Mouse (Mus musculus): Measurements from ENCODE around the gene Hipk4.

Hipk4 gene

DNA sequence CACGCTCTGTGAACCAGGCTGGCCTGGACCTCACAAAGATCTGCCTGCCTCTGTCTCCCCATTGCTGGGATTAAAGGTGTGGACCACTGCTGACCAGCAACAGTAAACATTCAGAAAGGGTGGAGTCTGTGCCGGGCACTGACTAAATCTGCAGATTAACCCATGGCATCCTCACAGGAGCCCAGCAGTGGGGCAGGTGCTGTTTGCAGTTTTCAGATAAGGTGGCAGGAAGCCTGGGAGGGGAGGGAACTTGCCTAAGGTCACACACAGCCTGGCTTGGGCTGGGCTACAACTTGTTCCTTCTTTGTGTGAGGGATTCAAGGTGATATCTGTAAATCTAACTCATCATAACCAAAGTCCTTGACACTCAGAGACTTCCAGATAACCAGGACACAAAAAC, 17.5 kb downstream of the Hipk4 start:
- in situ Hi-C loops (cut with MboI) = no loop called here

DNA sequence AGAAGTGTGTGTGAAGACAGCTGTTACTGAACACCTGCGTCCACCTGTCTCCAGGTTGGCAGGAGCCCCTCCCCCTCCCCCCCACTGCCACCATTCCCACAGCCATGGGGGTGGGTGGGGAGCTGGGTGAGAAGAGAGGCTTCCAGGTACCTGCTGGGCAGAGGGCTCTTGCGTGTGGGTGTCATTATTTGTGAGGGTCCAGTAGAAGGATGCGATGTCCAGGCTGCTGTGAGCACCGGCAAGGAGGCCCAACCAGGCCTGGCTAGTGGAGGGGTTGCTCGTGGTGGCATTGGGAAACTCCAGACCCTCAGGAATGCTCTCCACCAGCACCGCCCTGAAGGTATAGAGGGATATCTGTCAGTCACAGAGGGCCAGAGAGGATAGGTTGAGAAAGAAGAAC, 17.9 kb downstream of the Hipk4 start:
- in situ Hi-C loops (cut with MboI) = no loop called here

DNA sequence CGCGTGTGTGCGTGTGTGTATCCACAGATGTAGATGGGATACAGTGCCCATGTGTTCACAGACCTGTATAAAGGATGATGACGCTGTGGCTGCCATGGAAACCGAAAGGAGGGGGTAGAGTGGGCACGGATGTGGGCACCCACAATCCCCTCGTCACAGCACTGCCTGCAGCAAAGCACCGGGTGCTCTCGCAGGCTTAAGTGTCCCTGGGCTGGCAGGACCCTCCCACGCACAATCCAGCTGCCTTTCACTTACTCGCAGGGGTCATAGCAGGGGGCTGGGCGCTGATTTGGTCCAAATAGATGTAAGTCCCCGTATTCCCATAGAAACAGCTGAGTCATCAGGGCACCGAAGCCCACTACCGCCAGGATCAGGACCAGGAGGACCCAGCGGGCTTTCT, 18.4 kb downstream of the Hipk4 start:
- in situ Hi-C loops (cut with MboI) = no loop called here

DNA sequence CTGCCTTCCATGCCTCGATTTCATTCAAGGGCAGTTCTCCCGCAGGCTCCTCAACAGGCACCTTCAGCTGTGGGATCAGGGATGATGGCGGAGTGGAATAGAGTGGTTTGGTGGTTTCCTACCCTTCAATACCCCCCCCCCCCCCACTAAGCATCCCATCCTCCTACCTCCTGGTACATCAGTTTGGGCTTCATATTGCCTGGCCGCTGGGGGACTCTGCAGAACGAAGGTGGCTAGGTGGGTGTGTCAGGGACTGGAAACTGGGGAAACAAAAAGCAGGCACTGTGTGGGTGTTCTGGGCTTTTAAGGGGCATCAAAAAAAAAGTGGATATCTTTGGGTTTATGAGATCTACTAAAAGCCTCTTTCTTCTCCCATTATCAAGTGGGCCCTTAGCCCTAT, 18.9 kb downstream of the Hipk4 start:
- in situ Hi-C loops (cut with MboI) = no loop called here

DNA sequence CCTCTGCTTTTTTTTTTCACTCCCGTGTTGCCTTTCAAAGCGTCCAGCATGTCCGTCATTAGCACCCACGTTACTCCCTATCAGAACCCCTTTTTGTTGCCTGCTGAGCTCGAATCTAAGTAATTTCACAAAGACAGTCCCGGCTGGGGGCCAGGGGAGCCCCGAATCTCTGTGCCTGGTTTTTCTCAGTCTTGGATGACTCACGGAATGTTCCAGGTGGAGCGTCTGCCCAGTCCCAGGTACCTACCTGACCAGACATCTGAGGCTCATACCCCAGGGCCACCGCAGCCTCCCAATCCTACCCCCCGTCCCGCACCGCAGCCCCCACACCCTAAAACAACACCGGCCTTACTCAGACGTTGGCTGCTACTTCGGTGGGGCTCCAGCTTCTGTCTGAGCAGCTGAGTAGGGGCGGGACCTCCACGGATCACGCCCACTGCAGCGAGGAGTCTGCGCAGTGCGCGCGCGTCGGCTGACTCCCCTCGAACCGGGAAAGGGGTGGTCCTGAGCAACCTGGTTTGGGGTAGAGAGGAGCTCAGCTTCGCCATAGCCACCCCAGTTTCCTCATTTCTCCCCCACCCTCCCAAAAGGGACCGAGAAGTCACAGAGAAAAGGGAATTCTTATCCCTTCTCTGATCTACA, 19.4 kb downstream of the Hipk4 start:
- in situ Hi-C loops (cut with MboI) = no loop called here

DNA sequence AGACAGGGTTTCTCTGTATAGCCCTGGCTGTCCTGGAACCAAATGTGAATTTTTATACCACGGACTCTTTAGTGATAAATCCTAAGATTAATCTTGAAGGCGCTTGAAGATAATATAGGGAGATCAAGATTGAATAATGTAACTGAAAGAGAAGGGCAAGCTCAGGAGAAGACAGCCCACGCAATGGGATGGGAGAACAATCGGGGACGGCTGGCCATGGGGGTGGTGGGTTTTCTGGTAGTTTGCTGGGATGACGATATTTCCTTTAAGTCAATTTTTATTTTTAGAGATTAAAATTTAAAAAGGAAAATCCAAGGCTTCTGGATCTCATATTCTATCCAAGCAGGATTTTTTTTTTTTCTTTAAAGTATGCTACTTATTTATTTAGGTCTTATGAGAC, 20.0 kb downstream of the Hipk4 start:
- in situ Hi-C loops (cut with MboI) = no loop called here

DNA sequence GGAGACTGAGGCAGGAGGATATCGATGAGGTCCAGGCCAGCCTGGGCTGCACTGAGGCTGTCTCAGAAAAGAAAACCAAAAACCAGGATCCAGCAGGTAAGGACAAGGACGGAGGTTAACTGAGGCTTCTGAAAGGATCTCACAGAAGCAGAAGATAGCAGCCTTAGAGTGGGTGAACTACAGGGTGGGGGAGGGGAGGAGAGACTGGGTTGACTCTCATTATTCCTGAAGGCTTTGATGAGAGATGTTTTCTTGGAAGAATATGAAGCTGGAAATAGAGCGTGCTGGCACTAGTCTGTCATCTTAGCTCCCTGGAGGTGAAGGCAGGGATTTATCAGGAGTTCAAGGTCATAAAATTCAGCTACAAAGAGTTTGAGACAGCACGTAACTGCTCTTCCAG, 20.8 kb downstream of the Hipk4 start:
- in situ Hi-C loops (cut with MboI) = no loop called here

DNA sequence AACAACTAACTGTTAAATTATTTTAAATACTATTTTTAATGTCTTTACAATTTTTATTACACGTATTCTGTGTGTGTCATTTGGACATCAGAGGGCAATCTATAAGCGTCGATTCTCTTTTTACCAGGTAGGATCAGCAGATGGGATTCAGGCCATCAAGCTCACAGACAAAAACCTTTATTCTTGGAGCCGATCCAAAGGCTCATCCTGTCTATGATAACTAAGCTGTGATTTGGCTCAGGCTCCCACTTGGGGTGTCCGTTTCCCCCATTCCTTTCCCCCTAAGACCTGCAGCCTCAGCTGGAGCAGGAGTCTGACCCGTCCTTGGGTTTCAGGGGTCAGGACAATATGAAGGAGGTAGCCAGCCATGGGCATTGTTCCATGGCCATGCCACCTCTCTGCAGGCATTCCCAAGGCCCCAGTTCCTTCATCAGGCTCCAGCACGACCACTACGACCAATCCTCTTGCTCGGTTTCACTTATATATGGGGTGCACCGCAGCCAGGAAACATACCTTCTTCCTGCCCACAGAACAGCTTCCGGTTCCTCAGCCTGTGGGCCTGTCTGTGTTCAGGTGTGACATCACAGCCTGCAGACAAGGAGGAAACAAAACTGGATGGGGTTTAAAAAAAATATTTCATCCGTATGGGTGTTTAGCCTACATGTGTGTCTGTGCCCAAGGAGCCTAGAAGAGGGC, 21.8 kb downstream of the Hipk4 start:
- in situ Hi-C loops (cut with MboI) = no loop called here

DNA sequence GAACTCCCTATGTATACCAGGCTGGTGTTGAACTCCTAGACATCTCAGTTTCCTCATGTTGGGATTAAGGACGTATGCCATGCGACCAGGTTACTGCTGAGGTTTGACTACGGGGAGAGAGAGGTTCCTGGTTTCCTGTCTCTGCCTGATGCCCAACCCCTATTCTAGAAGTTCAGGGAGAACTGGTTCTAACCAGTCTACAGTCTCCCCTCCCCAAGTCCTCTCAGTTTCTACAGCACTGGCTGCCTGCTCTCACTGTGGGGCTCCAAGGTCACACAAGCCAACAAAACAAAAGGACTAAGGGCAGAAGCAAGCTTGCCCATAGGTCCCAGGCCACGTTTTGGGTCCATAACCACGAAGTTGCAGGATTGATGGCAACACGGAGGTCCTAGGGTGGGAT, 26.5 kb downstream of the Hipk4 start:
- in situ Hi-C loops (cut with MboI) = no loop called here

DNA sequence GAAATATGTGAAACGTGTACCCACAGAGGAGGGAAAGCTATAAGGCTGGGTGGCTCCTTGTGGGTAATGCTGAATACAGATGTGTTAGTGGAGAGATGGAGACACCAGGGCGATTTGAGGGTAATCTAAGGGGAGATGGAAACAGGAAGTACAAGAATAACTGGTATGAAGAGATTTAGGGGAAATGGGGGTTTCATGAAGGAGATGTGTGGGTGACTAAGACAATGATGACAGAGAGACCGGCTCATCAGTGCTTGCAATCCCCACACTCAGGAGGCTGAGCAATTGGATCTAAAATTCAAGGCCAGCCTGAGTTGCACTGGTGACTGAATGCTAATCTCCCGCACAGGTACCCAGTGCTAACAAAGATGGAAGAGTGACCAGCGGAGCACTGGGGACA, 29.0 kb downstream of the Hipk4 start:
- in situ Hi-C loops (cut with MboI) = no loop called here

DNA sequence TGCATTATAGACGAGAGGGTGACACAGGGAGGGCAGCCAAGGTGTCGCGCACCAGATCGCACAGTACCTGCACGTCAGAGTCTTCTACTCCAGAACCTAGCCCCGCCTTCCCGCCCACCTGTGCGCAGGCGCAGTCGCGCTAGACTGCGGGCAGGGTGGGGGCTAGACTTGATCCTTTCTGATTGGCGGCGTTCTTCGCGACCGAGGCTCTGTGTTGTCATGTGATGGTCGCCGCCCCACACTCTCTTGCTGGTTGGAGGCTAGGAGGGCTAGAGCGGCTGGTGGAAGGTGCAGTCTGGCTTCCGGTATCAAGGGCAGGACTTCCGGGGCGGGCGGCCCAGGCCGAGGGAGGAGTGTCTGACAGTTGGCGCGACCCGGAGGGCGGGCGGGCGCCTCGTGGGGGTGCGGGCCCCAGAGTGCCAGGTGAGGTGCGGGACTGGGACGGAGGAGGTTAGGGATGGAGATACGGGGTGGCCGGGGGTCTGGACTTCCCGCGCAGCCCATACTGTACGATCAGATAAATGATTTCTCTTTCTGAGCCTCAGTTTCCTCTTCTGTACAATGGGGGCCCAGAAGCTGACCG, 30.0 kb downstream of the Hipk4 start, which contains the start of the genes Pld3 and 2310022A10Rik:
Pld3 (minus strand) TSS at position 288 of the 583 bp plus-strand sequence.
2310022A10Rik (plus strand) TSS at position 303 of the 583 bp plus-strand sequence.
- in situ Hi-C loops (cut with MboI) = no loop called here

DNA sequence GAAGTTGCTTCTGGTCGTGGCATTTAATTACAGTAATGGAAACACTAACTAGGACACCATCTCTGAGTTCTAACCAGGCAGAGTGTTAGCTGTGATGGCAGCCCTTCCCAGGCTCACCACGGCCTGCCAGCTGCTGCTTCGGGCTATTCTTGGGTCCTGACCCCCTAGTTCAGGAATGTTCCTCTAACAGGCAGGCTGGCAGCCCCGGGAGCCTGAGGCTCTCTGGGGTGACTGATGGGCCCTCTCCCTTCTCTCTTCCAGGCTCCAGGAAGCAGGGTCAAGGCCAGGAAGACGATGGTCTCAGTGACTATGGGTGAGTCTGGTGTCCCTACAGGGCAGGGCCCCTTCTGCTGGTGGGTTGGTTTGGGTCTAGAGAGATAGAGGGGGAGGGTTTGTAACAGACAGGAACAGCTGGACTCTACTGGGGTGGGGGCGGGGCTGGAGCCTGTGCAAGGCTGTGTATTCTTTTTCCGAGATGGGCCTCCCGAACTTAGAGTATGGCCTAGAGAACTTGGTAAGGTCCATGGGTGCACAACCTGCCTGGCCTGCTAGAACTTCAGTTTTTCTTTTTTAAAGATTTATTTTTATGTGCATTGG, 37.3 kb downstream of the Hipk4 start:
- in situ Hi-C loops (cut with MboI) = no loop called here

DNA sequence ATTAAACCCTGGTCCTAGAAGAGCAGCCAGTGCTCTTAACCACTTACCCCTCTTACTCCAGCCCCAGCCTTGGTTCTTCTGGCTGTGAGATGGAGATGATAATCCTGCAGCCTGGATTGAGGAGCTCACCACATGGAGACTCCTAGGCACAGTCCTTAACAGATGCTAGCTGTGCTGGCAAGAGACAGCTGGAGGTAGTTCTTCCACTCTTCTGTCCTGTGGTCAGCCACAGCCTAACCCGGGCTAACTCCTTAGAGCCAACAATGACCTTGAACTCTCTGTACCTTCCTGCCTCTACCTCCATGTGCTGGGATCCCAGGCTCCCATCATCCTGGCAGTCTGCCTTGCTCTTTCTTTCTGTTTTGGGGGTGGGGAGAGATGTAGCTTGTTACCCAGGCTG, 37.9 kb downstream of the Hipk4 start:
- in situ Hi-C loops (cut with MboI) = no loop called here

DNA sequence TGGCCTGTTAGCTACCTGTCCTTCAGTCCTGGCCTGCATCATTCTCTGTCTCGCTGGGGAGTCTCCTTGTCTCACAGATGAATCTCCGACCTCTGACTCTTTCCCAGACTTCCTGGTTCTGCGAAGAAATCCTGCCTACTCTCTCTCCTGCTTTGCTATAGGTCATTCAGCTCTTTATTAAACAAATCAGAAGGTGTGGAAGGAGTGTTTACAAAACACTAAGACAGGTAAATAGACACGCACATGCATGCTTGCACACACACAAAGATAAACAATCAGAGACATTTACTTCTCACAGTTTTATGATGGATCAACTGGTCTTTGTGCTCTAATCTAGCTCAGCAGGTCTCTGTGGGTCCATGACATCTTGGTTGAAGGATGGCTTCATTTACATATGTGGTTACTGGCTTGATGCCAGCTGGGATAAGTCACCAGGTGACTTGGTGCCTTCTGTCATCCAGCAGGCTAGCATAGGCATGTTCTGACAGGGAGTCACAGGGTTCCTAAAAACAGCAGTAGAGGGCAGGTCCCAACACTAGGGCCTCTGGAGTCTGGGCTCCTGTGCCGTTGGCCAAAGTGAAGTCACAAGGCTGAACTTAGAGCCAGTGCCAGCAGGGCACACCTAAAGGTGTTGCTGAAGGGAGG, 46.6 kb downstream of the Hipk4 start:
- in situ Hi-C loops (cut with MboI) = no loop called here

DNA sequence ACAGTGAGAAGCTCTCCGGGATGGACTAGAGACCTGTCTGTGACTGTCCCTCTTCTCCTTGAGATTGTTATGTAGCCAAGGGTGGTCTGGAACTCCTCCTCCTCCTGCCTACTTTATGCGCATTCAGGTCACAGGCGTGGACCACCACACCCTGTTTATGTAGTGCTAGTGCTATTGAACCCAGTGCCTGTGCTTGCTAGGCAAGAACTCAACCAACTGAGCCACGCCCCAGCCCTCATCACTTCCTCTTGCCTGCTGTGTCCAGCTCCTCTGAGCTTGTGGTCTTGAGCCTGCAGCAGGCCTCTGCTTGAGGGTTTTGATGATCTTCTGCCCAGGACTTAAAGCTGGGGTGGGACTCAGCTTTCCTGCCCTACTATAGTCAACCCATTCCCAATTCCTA, 49.1 kb downstream of the Hipk4 start:
- in situ Hi-C loops (cut with MboI) = no loop called here

DNA sequence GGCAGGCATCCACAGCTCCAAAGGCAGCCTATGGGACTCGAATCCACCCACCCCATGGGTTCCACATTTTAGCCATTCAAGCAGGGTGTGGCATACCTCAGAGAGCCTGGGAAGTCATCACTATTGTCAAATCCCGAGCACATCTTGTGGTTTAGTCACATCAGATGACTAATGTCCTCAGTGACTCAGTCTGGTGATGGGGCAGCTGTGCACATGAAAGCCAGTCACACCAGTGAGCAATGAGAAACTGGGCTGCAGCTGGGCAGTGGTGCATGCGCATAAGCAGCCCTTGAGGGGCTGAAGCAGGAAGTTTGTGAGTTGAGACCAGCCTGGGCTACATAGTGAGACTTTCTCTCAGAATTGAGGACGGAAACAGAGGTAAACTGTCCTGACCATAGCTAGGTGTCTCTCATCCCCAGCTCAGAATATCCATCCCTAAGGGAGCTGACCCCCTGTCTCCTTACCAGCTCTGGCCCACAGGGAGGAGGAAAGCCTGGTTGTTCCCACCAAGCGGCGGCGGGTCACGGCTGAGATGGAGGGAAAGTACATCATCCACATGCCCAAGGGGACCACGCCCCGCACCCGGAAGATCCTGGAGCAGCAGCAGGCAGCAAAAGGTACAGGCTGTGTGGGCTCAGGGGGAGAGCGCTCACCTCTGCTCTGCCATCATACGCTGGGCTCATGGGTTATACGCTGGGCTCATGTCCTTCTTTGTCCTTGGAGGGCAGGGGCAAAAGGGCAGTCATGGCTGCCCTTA, 51.2 kb downstream of the Hipk4 start:
- in situ Hi-C loops (cut with MboI) = no loop called here

DNA sequence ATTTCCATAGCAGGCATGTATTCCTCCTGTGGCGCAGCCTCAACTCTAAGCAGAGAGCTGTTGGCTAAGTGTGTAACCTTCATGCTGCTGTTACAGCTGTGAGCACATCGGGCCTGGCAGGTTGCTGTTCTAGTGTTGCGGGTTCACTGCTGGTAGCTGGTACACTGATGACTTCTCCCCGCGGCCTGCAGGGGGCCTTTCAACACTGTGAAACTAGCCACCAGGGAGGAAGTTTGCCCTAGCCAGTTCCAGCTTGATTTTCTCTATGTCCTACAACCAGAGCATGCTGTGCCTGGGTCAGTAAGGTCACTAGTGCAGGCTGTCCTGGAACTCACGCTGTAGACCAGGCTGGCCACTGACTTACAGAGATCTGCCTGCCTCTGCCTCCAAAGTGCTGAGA, 53.8 kb downstream of the Hipk4 start:
- in situ Hi-C loops (cut with MboI) = no loop called here

DNA sequence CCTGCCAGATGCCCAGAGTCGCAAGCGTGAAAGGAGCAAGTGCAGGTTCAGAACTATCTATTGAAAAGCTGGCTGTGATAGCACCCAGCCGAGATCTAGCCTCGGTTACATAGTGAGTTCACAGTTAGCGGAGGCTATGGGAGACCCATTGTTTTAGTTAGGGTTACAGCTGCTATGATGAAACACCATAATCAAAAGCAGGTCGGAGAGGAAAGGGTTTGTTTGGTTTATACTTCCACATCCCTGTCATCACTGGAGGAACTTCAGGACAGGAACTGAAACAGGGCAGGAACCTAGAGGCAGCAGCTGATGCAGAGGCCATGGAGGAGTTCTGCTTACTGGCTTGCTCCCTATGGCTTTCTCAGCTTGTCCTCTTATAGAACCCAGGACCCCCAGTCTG, 54.5 kb downstream of the Hipk4 start:
- in situ Hi-C loops (cut with MboI) = no loop called here

DNA sequence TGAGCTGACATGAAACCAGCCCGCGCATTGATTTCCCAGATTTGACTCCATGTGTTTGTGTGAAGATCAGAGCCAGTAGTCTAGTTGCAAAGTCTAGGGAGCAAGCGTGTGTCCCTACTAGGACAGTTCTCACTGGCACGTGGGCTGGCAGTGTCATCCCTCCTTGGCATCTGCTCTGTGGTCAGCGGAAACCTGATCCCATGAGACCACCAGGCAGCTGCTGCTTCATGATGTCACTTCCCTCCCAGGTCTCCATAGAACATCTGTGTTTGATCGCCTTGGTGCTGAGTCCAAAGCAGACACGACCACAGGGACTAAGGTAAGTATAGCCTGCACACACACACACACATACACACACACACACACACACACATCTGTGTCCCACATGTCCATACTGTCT, 55.4 kb downstream of the Hipk4 start:
- in situ Hi-C loops (cut with MboI) = no loop called here

DNA sequence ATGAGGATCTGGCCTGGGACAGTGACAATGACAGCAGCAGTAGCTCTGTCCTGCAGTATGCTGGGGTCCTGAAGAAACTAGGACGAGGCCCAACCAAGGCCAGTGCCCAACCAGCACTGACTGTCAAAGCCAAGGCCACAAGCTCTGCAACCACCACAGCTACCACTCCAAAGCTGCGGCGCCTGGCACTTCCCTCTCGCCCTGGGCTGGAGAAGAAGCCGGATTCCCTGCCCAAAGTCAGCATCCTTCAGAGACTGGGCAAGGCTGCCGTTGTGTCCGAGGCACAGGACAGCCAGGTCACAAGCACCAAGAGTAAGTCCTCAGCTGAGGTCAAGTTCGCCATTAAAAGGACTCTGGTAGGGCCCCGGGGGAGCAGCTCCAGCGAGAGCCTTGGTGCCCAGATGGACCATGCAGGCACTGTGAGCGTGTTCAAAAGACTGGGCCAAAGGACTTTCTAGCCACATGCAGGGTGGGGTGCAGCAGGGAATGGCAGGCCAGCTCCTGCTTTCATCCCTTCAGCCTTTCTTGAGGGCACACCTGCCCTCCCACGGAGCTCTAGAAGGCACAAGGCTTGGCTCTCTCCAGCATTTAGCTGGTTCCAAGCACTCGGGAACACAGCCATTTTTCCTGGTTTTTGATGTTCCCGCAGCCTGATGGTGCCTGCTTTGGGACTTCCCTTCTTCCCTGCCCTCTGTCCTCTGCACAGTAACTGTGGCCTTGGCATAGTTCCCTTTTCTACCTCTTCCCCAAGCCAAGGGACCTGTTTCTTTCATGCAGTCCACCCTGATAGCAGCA, 57.5 kb downstream of the Hipk4 start:
- in situ Hi-C loops (cut with MboI) = no loop called here

Measured in mature B cell (primary cell).